Mouse (Mus musculus) large intestine, adult 2 months (tissue): ENCODE measurements at regions not wholly inside any gene's neighbourhood (a gene's known extent, or its start where the extent isn't known, plus 50 kb on each side); places are given as distances from the start of the nearest gene placed in this dataset.

Experiments
- DNase-seq: peaks from one replicate; pipeline ENCODE4 v3.0.0-alpha.2; 2012; ENCODE audit warnings: low read depth, low spot score
- WGBS: fragments of 180-500 bp; shearing (Covaris S2); methylation state at CpG from one replicate; pipeline ENCODE4 v1.1.7; 2018; 5-methylcytosine and 5-hydroxymethylcytosine counted together

DNA sequence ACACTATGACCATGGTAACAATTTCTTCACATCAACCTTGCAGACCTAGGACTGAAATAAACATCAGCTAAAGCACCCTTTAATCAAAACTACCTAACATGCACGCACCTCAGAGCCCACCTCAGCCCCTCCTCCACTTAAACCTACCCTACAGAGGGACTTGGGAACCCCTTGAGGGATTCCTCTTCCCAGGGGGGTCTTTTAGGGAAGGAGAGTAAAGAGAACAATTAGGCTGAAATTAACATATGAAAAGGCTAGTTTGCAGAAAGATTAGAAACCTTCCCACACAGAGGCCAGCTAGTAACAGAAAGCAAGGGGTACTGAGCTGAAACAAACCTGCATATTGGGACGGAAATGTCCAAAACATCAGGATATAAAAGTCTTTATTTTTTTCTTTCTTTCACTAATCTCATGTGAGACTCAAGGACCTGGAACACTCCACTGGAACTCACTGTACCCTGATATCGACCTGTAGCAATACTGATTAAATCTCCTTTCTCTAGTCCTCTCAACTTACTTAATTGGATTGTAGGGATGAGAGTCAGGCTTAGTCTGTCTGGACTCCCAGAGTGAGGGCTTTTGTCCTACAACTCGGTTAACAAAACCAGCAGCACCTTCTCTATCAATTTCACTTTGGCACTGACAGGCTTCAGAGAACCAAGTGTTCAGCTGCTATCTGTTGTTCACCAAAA is 281.0 kb upstream of the Gm6657 start:
- WGBS = 38% methylated on average over 4 of the region's 4 CpGs
- no peak for DNase-seq

- no peak for DNase-seq
- 66% methylated on average over 4 of the region's 4 CpGs for WGBS
Observed at GRCm38 (mm10) chr12:77928729-77929128, 265.3 kb upstream of the Gm6657 start.

- 38% methylated on average over 1 of the region's 1 CpGs for WGBS
- no peak for DNase-seq
Observed at GRCm38 (mm10) chr12:77929571-77929970, 264.5 kb upstream of the Gm6657 start.

- no peak for DNase-seq
- 82% methylated on average over 8 of the region's 8 CpGs for WGBS
Observed at GRCm38 (mm10) chr12:77943960-77944359, 250.1 kb upstream of the Gm6657 start.

- 16% methylated on average over 16 of the region's 16 CpGs for WGBS
- DNase-seq = peak; percentile 6
Observed at GRCm38 (mm10) chr12:77949474-77950017, 244.5 kb upstream of the Gm6657 start.

- 26% methylated on average over 2 of the region's 2 CpGs for WGBS
- no peak for DNase-seq
Observed at GRCm38 (mm10) chr12:77952492-77952891, 241.6 kb upstream of the Gm6657 start.

GRCm38 (mm10) chr12:77962631-77963030 is 231.4 kb upstream of the Gm6657 start:
- WGBS = 62% methylated on average over 6 of the region's 6 CpGs
- DNase-seq = no peak

DNA sequence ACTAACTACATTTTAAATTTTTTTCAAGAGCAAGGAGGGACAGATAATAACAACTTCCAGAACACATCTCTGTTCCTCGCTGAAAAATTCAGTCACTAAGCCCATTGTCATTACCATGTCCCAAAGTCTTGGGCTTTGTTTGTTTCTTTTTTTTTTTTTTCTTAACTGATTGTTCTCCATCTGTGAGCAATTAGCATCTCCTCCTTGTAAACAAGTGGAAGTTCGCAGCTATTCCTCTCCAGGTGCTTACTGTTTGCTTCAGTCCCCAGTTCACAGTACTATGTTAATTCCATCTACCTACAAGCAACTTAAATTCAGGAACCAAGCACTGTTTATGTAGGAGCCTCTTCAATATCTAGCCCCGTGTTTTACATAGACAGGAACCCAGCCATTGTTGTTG is 225.5 kb upstream of the Gm6657 start:
- DNase-seq = no peak
- 54% methylated on average over 3 of the region's 3 CpGs for WGBS

DNA sequence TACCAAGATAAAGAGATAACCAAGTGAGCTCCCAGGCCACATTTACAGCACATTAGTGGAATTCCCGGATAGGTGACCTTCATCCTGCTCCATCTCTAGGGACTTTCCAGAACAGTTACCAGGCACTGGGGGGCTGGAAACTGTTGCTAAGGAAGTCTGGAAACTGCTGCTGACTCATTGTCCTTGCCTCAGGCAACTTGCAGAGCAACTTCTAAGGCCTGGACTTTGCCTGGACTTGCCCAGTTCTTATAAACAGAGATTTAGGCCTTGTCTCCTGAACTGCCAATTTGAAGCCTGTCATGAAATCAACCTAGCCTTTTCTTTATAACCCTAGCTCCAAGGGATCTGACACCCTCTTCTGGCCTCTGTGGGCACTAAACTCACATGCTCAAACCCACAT is 224.0 kb upstream of the Gm6657 start:
- WGBS = 28% methylated on average over 1 of the region's 1 CpGs
- DNase-seq = no peak

GRCm38 (mm10) chr12:77972165-77972564 is 221.9 kb upstream of the Gm6657 start:
- WGBS = 70% methylated on average over 4 of the region's 4 CpGs
- DNase-seq = no peak

DNA sequence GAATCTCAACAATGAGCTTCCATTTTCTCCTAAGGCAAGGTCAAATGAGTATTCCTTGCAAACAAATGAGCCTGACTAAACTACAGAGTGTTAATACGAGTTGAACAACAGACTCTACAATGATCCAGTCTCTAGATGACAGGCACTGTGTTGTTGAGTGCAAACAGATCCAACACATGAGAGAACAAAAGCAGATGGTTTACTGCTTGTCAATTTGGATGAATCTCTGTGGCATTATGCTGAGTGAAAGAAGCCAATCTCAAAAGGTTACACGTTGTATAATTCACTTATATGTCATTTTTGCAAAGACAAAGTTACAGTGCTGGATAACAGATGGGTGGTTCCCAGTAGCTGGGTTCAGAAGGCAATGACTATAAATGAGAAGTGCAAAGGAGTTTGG is 217.1 kb upstream of the Gm6657 start:
- WGBS = 67% methylated on average over 2 of the region's 2 CpGs
- DNase-seq = no peak

- no peak for DNase-seq
- WGBS = 71% methylated on average over 8 of the region's 8 CpGs
Observed at GRCm38 (mm10) chr12:77986738-77987137, 207.3 kb upstream of the Gm6657 start.

DNA sequence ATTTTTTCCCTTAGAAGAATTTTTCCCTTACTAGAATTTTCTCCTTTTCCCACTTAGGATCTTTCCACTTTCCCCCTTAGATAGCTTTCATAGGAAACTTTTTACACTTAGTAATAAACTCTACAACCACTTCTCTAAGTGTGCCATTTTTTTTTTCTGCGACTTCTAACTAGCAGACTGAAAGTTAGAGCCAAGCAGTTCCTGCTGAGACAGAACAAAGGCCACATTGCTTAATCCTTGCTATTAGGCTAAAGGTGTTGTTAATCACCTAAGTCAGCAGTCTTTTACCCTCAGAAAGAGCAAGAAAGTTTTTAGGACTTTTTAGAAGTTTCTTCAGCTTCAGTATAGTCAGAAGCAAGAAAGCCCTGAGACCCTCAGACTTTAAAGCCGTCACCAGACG is 204.3 kb upstream of the Gm6657 start:
- WGBS = 63% methylated on average over 3 of the region's 3 CpGs
- DNase-seq = no peak

DNA sequence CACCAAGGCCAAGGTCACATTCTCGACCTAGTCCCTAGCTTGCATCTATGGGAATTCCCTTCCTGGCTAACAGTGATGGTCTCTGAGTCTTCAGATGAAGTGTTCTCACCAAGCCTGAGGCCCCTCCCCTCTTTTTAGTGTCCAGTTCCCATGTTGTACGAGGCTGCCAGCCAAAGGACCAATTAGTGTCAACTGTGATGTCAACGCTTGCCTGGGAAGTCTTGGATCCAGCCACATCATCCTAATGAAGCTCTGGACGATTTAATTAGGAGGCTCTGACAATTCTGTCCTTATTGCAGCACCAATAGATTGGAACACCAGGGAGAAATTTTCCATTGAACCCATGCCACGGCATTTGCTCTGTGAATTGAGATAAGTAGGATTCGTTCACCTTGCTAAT is 202.4 kb upstream of the Gm6657 start:
- WGBS = 75% methylated on average over 6 of the region's 6 CpGs
- DNase-seq = no peak

DNA sequence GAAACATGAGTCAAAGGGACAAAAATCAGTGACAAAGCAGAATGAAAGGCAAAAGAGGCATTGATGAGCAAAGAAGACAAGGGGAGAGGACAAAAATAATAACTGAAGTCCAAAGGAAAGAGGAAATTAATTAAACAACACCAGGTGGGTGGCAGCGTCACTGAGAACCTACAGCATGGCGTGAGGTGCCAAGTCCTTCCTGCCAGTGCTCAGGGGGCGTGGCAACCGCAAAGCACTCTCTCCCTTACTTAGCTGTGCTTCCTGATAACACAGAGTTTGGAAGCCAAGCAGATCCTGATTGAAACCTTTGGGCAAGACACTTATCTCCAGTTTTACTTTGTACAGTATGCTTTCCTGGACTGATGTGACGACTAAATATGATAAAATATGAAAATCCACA is 199.9 kb upstream of the Gm6657 start:
- WGBS = 48% methylated on average over 5 of the region's 5 CpGs
- DNase-seq = no peak

GRCm38 (mm10) chr12:77997916-77998315 is 196.1 kb upstream of the Gm6657 start:
- no peak for DNase-seq
- 69% methylated on average over 1 of the region's 1 CpGs for WGBS

DNA sequence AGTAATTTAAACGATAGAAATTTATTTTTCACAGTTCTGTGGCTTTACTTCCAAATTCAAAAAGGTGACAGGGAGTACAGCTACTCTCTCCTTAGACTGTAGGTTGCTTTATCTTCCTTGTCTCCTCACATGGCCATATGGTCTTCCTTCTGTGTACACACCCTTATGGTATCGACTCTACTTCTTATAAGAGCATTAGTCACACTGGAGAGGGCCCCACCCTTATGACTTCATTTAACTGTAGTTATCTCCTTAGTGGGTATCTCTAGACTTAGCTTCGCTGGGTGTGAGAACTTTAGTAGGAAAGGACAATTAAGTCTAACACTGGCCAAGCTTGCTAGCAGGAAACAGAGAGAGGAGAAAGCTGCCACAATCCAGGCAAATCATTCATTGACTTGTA is 193.6 kb upstream of the Gm6657 start:
- no peak for DNase-seq
- WGBS = 52% methylated on average over 3 of the region's 3 CpGs

DNA sequence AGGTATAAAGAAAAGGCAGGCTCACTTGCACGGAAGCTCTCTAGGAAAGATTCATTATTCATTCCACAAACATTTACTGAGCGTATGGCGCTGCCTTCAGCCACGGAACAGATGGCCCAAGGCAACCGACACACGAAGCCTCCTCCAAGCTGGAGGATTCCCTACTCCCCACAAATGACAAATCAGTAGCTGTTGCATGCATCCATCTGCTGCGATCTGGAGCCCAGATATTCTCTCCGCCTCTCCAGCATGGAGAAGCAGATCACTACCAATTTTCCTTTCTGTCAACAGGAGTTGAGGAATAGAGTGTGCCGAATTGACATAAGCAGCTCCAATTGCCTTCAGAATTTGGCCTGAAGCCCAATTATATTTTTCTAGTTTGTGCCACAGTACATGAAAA is 192.2 kb upstream of the Gm6657 start:
- DNase-seq = no peak
- 82% methylated on average over 9 of the region's 9 CpGs for WGBS

DNA sequence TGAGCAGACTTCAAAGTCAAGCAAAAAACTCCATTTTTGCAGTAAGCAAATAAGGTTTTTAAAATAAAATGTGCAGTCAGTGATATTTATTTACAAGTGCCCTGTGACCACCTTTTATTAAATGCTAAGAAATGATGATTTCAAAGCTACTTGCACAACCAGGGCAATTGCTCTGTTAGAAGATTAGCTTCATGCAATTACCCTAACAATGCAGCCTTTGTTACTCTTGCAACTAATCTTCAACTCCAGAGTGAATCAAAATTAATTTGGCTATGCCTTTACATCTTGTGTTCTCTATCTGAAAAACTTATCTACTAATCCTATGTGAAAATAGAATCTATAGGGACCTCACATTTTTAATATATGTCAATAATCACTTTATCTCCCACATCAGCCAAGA is 160.3 kb upstream of the Gm6657 start:
- DNase-seq = no peak

GRCm38 (mm10) chr12:78046582-78046981 is 147.5 kb upstream of the Gm6657 start:
- 78% methylated on average over 4 of the region's 4 CpGs for WGBS
- DNase-seq = no peak

GRCm38 (mm10) chr12:78055956-78056355 is 138.1 kb upstream of the Gm6657 start:
- no peak for DNase-seq

DNA sequence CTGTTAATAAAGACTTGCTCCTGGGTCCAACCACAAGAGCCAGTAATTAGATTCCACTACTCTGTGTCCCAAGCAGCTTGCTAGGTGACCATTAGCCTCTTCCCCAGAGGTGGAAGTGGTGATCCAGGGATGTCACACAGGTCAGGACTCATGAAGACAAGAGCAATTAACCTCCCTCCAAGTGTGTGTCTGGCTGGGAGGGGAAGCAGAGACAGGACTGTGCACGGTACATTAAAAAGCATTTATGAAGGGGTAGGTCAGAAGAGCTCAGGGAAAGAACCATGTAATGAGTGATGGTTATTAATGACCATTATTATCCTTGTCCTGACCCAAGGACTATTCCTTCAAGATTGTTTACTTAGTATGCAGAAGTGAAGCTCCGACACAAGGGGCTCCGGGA is 136.9 kb upstream of the Gm6657 start:
- 74% methylated on average over 3 of the region's 3 CpGs for WGBS
- DNase-seq = no peak

More at GRCm38 (mm10) chr12:78055956-78056355, 138.1 kb upstream of the Gm6657 start:
- WGBS = 4% methylated on average over 9 of the region's 9 CpGs
